Mouse (Mus musculus) activated CD4-positive, CD25-positive, alpha-beta regulatory T cell, adult 4 months (primary cell): Measurements from ENCODE around the gene Mogs. TPM values are rescaled to one million over a fixed set of nuclear protein-coding genes. Genes with fewer than 3 reads are reported as not detected.

Source experiments
- ATAC-seq: one replicate; pipeline ENCODE4 v1.8.0; 2017
- polyA plus RNA-seq, 2 experiments: library from polyadenylated mRNA; unstranded; fragments of 100-300 nt; shearing (Covaris generic); gene quantifications; one replicate each; pipeline ENCODE4 v1.2.1; 2017

Mogs gene
- 10 to 100 TPM in 1 of 2 experiments, 1 to 10 TPM in 1; 8.7 to 12.5 TPM for polyA plus RNA-seq

DNA sequence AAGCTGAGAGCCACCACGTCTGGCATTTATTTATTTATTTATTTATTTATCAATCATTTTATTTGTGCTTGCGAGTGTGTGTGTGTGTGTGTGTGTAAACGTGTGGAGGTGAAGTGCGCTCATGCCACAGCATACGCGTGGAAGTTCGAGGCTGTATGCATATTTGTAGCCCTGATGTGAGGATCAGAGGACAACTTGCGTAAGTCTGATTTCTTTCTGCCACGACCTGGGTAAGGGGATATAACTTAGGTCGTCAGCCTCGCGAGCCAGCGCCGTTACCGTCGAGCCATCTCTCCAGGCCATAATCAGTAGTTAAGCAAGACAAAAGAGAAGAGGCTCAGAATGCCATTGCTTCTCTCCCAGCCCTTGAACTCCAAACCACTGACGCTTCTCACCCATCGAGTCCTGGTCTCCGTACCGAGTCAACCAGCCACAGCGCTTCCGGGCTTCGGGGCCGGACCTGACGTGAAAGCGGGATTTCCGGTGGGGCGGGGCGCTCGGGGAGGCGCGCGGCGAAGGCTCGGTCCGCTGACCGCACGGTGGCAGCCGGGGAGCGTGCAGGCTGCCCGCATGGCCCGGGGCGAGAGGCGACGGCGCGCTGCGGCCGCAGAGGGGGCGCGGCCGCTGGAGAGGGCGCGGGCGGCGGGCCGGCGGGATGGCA, at the start of gene Mogs:
Gene Mogs, plus strand, starts transcription at position 486 of the 661 bp plus-strand sequence.
- ATAC-seq: peak; percentile 89

DNA sequence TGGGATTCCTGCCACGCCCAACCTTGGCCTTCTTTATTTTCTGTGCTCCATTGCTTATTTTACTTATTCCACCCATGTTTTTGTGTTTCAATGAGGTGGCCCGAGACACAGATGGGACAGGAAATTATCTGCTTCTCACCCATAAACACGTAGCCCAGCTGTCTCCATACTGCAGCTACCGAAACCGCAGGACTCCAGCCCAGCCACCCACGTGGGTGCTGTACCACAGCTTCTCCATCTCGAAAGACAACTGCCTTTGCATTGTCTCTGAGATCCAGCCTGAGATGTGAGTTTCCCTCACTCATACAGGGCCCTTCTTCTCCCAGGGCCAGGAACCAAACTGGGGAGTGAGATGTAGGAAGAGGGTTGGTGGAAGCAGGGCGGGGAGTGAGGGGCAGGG, 49.3 kb upstream of the Mogs start:
- peak; percentile 41 for ATAC-seq

GRCm38 (mm10) chr6:83066441-83066840, 48.9 kb upstream of the Mogs start:
- ATAC-seq: no peak

- ATAC-seq: no peak
Measured at GRCm38 (mm10) chr6:83068221-83068620, 47.1 kb upstream of the Mogs start.

- ATAC-seq: no peak
Measured at GRCm38 (mm10) chr6:83068706-83069487, 46.4 kb upstream of the Mogs start.

GRCm38 (mm10) chr6:83069488-83070246, 45.6 kb upstream of the Mogs start:
- ATAC-seq: no peak

DNA sequence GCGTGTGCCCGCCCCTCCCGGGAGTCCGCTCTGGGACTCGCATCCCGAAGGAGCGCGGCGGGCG, 45.2 kb upstream of the Mogs start, which contains the start of gene Tlx2:
Gene Tlx2, minus strand, starts transcription at position 47 of the 64 bp plus-strand sequence.
- ATAC-seq: no peak

DNA sequence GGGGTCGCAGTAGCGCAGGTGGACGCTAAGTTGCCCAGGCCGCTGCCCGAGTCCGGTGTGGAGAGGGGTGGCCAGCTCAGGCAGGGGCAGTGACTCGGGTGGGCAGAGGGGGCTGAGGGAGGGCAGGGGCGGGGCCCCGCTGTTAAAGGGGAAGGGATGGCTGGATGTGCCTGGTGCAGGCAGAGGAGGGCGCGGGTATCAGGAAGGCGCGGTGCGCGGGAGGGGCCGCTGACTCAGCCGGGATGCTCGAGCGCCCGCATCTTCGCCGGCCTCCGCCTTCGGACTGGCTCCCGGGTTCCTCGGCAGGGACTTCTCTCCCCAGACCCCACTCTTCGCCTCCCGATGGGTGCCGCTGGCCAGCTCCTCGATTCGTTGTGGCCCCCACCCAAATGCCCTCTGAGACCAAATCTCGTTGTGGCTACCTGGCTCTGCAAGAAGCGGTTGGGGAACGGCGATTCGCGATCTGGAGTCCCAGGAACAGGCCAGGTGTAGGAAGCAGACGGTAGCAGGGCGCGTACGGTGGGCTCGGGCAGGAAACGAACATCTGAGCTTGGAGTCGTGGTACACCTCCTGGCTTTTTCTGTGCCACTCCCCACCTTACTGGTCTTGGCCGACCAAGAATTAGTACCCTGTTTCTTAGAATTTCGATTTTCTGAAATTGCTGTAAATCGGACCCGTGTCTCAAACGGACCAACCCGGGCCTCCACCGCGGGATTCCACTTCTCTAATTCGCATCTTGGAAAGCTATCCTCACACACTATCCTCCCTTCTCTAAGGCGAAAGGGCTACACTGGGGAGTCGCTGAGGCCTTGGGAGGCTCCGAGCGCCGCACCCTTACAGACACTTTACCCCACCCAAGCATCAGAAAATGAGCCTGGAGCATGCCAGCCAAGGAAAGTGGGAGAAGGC, 44.7 kb upstream of the Mogs start:
- ATAC-seq: no peak

- ATAC-seq: no peak
Measured at GRCm38 (mm10) chr6:83071220-83071619, 44.1 kb upstream of the Mogs start.

DNA sequence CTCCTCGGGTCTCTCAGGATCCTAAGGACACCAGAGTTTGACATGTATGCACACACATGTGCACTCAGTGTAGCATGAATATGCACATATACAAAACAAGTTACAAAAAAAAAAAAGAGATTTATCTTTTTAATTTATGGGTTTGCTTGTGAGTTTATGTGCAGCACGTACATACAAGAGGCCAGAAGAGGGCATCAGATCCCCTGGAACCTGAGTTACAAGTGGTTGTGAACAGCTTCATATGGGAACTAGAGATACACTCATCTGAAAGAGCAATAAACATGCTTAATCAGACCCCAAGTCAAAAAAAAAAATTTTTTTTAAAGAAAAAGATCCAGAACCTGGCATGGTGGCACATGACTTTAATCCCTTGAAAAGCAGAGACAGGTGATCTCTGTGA, 40.3 kb upstream of the Mogs start:
- no peak for ATAC-seq

DNA sequence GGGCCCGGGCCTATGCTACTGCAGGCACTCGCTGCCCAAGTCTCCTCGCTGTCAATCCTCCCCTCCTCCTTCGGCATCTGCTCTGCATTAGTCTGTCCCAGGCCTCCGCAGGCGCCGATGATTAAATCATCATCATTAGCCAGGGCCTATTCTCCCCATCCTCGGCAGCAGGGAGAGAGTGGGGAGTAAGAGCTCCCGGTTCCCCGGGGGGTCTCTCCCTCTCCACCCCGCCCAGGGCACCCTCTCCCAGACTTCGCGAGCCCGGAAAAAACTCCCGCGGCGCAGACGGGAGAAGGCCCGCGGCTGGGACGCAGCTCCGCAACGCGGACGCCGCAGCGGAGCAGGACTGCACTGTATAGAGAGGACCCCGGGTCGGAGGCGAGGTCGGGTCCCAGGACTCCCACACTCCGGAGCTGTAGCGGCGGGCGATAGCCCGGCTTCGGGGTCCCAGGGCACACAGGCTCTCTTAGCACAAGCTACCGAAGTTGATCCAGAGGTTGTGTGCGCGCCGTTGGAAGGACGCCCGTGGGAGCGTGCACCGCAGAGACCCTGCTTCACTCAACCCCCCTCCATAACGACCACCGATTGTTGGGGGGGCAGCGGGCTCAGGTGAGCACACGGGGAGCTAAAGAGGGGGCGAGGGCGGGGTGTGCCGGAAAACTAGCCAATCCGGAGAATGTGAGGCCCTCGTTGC, 37.5 kb upstream of the Mogs start, which contains the start of gene Pcgf1:
Gene Pcgf1, plus strand, starts transcription at position 240 of the 694 bp plus-strand sequence.
- peak; percentile 95 for ATAC-seq

DNA sequence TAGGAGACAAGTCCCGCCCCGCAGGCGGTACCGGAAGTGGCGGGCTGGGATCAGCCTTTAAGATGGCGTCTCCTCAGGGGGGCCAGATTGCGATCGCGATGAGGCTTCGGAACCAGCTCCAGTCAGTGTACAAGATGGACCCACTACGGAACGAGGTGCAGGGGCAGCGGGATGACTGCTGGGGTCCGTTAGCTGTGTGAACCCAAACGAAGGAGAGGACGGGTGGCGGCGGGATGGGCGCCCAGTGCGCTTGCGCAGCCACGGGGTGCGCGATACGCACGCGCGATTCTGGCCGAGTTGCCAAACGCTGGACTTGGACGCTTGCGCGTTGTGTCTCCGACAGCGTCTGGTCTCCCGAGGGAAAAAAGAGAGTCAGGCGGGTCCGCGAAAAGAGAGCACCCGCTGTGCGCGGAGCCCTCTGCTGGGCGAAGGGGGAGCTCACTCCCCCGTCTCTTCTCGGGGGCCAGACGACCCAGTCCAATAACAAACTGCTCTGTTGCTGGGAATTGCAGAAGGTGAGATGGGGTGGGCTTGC, 36.9 kb upstream of the Mogs start:
- ATAC-seq: peak; percentile 33

DNA sequence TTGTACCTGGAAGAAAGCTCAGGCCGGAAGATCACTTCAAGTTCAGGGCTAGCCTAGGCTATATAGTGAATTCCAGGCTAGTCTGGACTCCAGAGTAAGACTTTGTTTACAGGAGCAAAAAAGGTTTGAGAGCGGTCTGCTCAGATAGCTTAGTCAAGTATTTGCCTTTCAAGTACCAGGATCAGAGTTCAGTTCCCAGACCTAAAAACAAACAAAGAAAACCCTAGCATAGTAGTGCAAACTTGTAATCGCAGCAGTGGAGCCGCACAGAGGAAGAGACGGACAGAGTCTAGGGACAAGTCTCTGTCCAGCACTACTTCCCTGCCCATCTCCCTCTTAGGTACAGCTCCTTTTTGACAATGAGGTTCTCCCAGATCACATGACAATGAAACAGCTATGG, 35.1 kb upstream of the Mogs start:
- ATAC-seq: no peak

DNA sequence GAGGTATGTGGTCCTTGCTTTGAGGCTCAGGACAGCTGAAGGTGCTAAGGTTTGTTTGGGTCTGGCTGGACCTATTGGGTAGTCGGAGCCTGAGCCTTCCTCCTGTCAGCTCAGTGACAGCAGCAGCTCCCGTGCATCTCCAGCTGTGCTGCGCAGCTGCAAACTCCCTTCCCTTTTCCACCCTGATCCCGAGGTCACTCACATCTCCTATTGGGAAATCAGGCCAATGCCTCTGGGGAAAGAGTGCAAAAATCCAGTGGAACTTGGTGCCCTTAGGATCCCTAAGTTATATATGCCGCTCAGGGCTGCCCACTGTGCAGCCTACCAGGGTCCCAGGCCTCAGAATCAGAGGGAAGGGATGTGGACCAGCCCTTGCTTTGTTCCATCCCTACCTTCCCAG, 31.8 kb upstream of the Mogs start:
- ATAC-seq: no peak

DNA sequence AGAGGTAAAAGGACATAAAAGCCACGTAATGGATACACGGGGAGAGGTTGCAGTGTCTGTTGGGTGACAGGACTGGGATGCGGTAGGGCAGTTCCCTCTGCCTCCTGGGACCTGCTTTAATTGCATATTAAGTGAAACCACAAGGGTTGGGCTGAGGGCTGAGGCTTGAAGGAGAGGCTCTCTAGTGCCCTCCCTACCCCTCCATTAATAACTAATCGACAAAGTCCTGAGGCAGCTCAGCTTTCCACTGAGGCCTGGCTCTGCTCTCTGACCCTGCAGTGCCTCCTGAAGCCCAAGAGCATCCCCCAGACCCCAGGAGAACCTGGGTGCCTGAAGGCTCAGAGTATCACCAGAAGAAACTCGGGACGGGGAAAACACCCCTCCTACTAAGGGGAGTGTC, 30.8 kb upstream of the Mogs start:
- no peak for ATAC-seq

GRCm38 (mm10) chr6:83086121-83087035, 28.9 kb upstream of the Mogs start, which contains the start of gene Lbx2:
TSS of gene Lbx2 (plus strand) at chr6:83086367.
- peak; percentile 36 for ATAC-seq

- ATAC-seq: no peak
Measured at GRCm38 (mm10) chr6:83087205-83087925, 27.9 kb upstream of the Mogs start.

DNA sequence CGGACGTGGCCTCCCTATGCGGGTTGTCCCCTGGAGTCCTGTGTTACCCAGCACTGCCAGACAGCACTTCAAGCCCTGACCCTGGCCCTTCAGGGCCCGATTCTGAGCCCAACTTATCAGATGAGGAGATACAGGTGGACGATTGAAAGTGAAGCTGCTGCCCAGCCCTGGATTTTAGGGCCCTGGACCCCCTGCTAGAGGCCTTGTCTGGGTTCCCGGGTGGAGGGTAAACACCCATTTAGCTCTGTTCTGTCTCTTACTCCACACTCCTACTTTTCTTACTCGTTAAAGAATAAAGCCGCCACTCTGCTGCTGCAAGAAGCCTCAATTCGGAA, 27.4 kb upstream of the Mogs start:
- ATAC-seq: no peak

GRCm38 (mm10) chr6:83092416-83093127, 22.7 kb upstream of the Mogs start:
- ATAC-seq: no peak
